Mouse (Mus musculus) stomach, postnatal 0 days (tissue): ENCODE measurements around the gene Rrp1.

Experiments
- CTCF ChIP-seq: IDR thresholded peaks from 2 replicates; pipeline ENCODE4 v1.5.1; 2016; ENCODE audit warnings: antibody characterized with exemption, low read depth, mild to moderate bottlenecking, moderate library complexity
- EP300 ChIP-seq: optimal IDR thresholded peaks from 2 replicates; pipeline ENCODE3; 2016; ENCODE audit warnings: antibody characterized with exemption

DNA sequence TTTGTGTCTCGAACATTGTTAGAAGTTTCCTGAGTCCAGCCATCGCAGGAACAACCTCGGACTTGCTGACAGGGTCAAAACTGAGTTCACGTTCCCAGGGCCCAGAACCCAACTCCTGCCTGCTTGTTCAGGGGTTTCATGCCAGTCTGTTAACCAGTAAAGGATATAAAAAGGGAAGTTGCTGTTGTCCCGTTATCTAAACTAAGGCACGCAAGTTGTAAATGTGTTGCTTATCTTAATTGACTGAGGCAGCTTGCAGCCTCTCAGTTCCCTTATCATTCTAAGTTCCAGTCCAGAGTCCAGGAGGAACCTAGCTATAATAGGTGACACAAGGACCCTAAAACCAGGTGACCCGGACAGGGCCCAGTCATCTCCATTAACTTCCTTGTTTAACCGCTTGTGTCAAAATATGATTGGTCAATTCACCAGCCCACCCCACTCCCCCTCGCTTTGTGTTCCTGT is 46.0 kb downstream of the Rrp1 start:
- no peak for TF ChIP-seq EP300
- TF ChIP-seq CTCF, result no peak
